Mouse (Mus musculus): ENCODE measurements around the gene Gm29564.
"Not testable (repeated sequence)": the region's sequence is repeated elsewhere in the genome, so short reads cannot be mapped to it uniquely, and the experiment has no call there.

Gene Gm29564

GRCm38 (mm10) chrY:78212693-78213092 is at the start of gene Gm29564:
Gene Gm29564 (plus strand): TSS chrY:78212993.
- DNase-seq (ENCODE audit: low spot score), result not testable (repeated sequence)
